Mouse (Mus musculus): ENCODE data around the gene Akr1c14.

- TF ChIP-seq CTCF (IDR thresholded peaks at IDR 0.05; ENCODE audit: extremely low read depth, insufficient read depth, low read length) = no peak
- TF ChIP-seq POLR2A (IDR thresholded peaks at IDR 0.05; ENCODE audit: extremely low read depth, insufficient read depth, low read length) = no peak
These were observed 18.9 kb upstream of the Akr1c14 start for GRCm38 (mm10) chr13:4029897-4030296.
